Mouse (Mus musculus) ovary, adult 10 weeks (tissue): ENCODE measurements around the gene Vmn1r120. TPM values are rescaled to one million over a fixed set of nuclear protein-coding genes. Genes with fewer than 3 reads are reported as not detected.

Source experiments
- polyA plus RNA-seq: library from polyadenylated mRNA; stranded (reverse); fragments of 350-450 nt; fragmentation: Illumina TruSeq; extraction: RNeasy Lipid Tissue Mini Kit (QIAGEN cat#74804); gene quantifications from one replicate; pipeline ENCODE4 v1.2.3, GENCODE M21; 2014

Vmn1r120 gene
- polyA plus RNA-seq = not detected

GRCm38 (mm10) chr7:21053684-21054083, at the start of gene Vmn1r120:
Vmn1r120 (minus strand) TSS chr7:21053784.

GRCm38 (mm10) chr7:21098413-21098812, 44.8 kb upstream of the Vmn1r120 start, which contains the start of gene Vmn1r121:
Vmn1r121 (minus strand) TSS chr7:21098513.

GRCm38 (mm10) chr7:21012355-21012754, 41.2 kb downstream of the Vmn1r120 start, which contains the start of gene Vmn1r119:
Vmn1r119 (minus strand) TSS chr7:21012455.

Other genes with a start within 250 kb of the Vmn1r120 start
- not detected for gene Vmn1r114, start 241.6 kb downstream of the Vmn1r120 start, polyA plus RNA-seq
- gene Vmn1r115, start 208.8 kb downstream of the Vmn1r120 start, polyA plus RNA-seq = not detected
- gene Vmn1r116, start 181.5 kb downstream of the Vmn1r120 start, polyA plus RNA-seq = not detected
- gene Vmn1r117, start 169.7 kb downstream of the Vmn1r120 start, polyA plus RNA-seq = not detected
- gene Vmn1r118, start 141.4 kb downstream of the Vmn1r120 start, polyA plus RNA-seq = not detected
- not detected for gene Vmn1r119, start 41.3 kb downstream of the Vmn1r120 start, polyA plus RNA-seq
- gene Vmn1r121, start 44.7 kb upstream of the Vmn1r120 start, polyA plus RNA-seq = not detected
- not detected for gene Vmn1r122, start 80.3 kb upstream of the Vmn1r120 start, polyA plus RNA-seq
- gene Vmn1r123, start 108.4 kb upstream of the Vmn1r120 start, polyA plus RNA-seq = not detected
- not detected for gene Gm5157, start 136.6 kb upstream of the Vmn1r120 start, polyA plus RNA-seq
- not detected for gene Vmn1r124, start 206.8 kb upstream of the Vmn1r120 start, polyA plus RNA-seq
- not detected for gene Vmn1r125, start 218.4 kb upstream of the Vmn1r120 start, polyA plus RNA-seq
- gene Vmn1r126, start 247.7 kb upstream of the Vmn1r120 start, polyA plus RNA-seq = not detected